In the genomic region with DNA sequence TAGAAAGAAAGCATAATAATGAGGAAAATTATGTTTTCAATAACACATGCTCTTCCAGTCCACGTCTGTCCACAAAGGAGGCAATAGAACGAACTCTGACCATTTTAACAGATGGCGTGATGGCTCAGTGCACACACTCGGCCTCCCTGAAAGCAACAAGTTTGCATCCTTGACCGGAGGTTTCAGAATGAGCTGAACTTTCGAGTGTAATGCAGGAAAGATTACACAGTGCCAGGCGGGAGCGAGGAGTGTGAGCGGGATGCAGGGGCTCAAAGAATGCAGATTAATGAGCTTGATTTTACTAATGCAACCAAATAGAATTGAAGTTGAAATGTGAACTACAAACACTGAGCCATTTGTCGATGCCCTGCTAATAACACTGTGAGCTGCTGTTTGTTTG, we compare ENCODE assay signal across 21 mouse cellular contexts.
DNase-seq lines count a peak whose midpoint lies in the region; ATAC-seq lines count a peak whose summit lies in the region.
"Had no signal": no experiment of that assay in that cellular context is flagged by ENCODE, and none has a peak within 500 bp of the region (broad histone marks: within the 10 kb centered on the region; RNA-seq: fewer than 3 reads in every experiment).

No protein-coding gene starts in this region.

- H3K36me3 ChIP-seq in midbrain, embryonic 11.5 days (ENCODE audit: control insufficient read depth, insufficient read depth, low read length): no peaks in the 10 kb centered on the region
- H3K36me3 ChIP-seq in midbrain, embryonic 14.5 days (ENCODE audit: control insufficient read depth, insufficient read depth, low read length): no peaks in the 10 kb centered on the region
- H3K36me3 ChIP-seq: embryonic facial prominence, embryonic 12.5 days; heart, embryonic 12.5 days had no signal

- peak; percentile 3 for DNase-seq in gastrocnemius, postnatal 25 days
- no peak for DNase-seq in gastrocnemius, postnatal 10 days
- peak; percentile 85 for DNase-seq in midbrain, embryonic 11.5 days (ENCODE audit: low spot score, missing footprints)
- DNase-seq in midbrain, embryonic 14.5 days: no peak
- DNase-seq in embryo, embryonic 11 days: peak; percentile 29
- no peak for DNase-seq in T-cell, adult 2 months (ENCODE audit: low spot score)
- DNase-seq in right cerebral cortex, postnatal 4 days: no peak
- DNase-seq: adrenal gland, postnatal 10 days; B cell, adult 2 months; cerebellum, adult 2 months; cerebellum, postnatal 25 days; gastrocnemius, adult 2 months; heart, postnatal 10 days; kidney, postnatal 25 days; thymus, postnatal 14 days had no signal

- H3K27ac ChIP-seq in midbrain, embryonic 11.5 days (ENCODE audit: low read depth, low read length): no peak overlapping the region
- no peak overlapping the region for H3K27ac ChIP-seq in midbrain, embryonic 14.5 days (replicated peaks; ENCODE audit: low read depth, low read length)
- H3K27ac ChIP-seq: embryonic facial prominence, embryonic 12.5 days; gastrocnemius, adult 2 months; layer of hippocampus, adult 2 months; macrophage had no signal

- no peak overlapping the region for H3K9ac ChIP-seq in midbrain, embryonic 11.5 days (ENCODE audit: low read length)
- H3K9ac ChIP-seq in midbrain, embryonic 14.5 days (replicated peaks; ENCODE audit: low read length): no peak overlapping the region
- H3K9ac ChIP-seq: embryonic facial prominence, embryonic 12.5 days; heart, embryonic 12.5 days had no signal

- H3K4me2 ChIP-seq in midbrain, embryonic 11.5 days: no peak overlapping the region
- no peak overlapping the region for H3K4me2 ChIP-seq in midbrain, embryonic 14.5 days (ENCODE audit: low read length)
- H3K4me2 ChIP-seq: embryonic facial prominence, embryonic 12.5 days; heart, embryonic 12.5 days had no signal

- H3K27me3 ChIP-seq in midbrain, embryonic 11.5 days (ENCODE audit: control insufficient read depth, insufficient read depth, low read length): no peaks in the 10 kb centered on the region
- H3K27me3 ChIP-seq in midbrain, embryonic 14.5 days (ENCODE audit: control insufficient read depth, insufficient read depth, low read length): no peaks in the 10 kb centered on the region
- H3K27me3 ChIP-seq: embryonic facial prominence, embryonic 12.5 days; heart, embryonic 12.5 days had no signal

- 45% methylated on average over 10 of the region's 10 CpGs for WGBS in midbrain, embryonic 11.5 days
- WGBS in midbrain, embryonic 14.5 days: 44% methylated on average over 10 of the region's 10 CpGs

- ATAC-seq in midbrain, embryonic 11.5 days (ENCODE audit: low FRiP score): no peak
- no peak for ATAC-seq in midbrain, embryonic 14.5 days (ENCODE audit: low FRiP score, low TSS enrichment)
- ATAC-seq: intestine, postnatal 0 days had no signal

- no peaks in the 10 kb centered on the region for H3K9me3 ChIP-seq in midbrain, embryonic 11.5 days (ENCODE audit: control insufficient read depth, low read length)
- H3K9me3 ChIP-seq in midbrain, embryonic 14.5 days (ENCODE audit: control insufficient read depth, low read length): no peaks in the 10 kb centered on the region
- H3K9me3 ChIP-seq: embryonic facial prominence, embryonic 12.5 days; hindbrain, embryonic 10.5 days had no signal

- no peak overlapping the region for H3K4me3 ChIP-seq in midbrain, embryonic 11.5 days (ENCODE audit: low read depth, low read length)
- H3K4me3 ChIP-seq in midbrain, embryonic 14.5 days (replicated peaks; ENCODE audit: low read depth, low read length): no peak overlapping the region
- H3K4me3 ChIP-seq: embryonic facial prominence, embryonic 12.5 days; gastrocnemius, adult 2 months; heart, embryonic 12.5 days; hindbrain, embryonic 10.5 days; layer of hippocampus, adult 2 months had no signal

- H3K4me1 ChIP-seq in midbrain, embryonic 11.5 days (ENCODE audit: control insufficient read depth, insufficient read depth, low read length): no peaks in the 10 kb centered on the region
- peaks cover 9% of the 10 kb centered on the region for H3K4me1 ChIP-seq in midbrain, embryonic 14.5 days (ENCODE audit: control insufficient read depth, insufficient read depth, low read length)

Comparison
In these comparisons a context has a peak if more than half of its experiments do, and no peak if none do; other contexts are left out.
1. DNase-seq: peak in gastrocnemius, postnatal 25 days (single experiment), midbrain, embryonic 11.5 days (single experiment) and embryo, embryonic 11 days (single experiment); none in gastrocnemius, postnatal 10 days (single experiment), midbrain, embryonic 14.5 days (single experiment), T-cell, adult 2 months (single experiment) and right cerebral cortex, postnatal 4 days (single experiment).